Mouse (Mus musculus): Measurements from ENCODE around the gene Suox.
"Not testable (repeated sequence)": the region's sequence is repeated elsewhere in the genome, so short reads cannot be mapped to it uniquely, and the experiment has no call there.

The Suox gene

GRCm38 (mm10) chr10:128627398-128628317 is 46.2 kb downstream of the Suox start:
- DNase-seq (ENCODE audit: low spot score in 2 of 2): no peak

- peak; percentile 75 to 86 for DNase-seq (ENCODE audit: low spot score in 2 of 2)
Measured at GRCm38 (mm10) chr10:128626311-128627310, 47.3 kb downstream of the Suox start, which contains the start of gene Rps26. Rps26 (minus strand) TSS chr10:128626747.

- no peak for DNase-seq (ENCODE audit: low spot score in 2 of 2)
Measured at GRCm38 (mm10) chr10:128625287-128625894, 48.5 kb downstream of the Suox start.

GRCm38 (mm10) chr10:128623106-128623613 is 50.7 kb downstream of the Suox start:
- not testable (repeated sequence) for DNase-seq (ENCODE audit: low spot score in 2 of 2)

GRCm38 (mm10) chr10:128622702-128623101 is 51.2 kb downstream of the Suox start:
- no peak for DNase-seq (ENCODE audit: low spot score in 2 of 2)

GRCm38 (mm10) chr10:128621986-128622520 is 51.8 kb downstream of the Suox start:
- no peak for DNase-seq (ENCODE audit: low spot score in 2 of 2)

GRCm38 (mm10) chr10:128620241-128620640 is 53.6 kb downstream of the Suox start:
- DNase-seq (ENCODE audit: low spot score in 2 of 2): no peak
